Mouse (Mus musculus) lung, embryonic 16.5 days (tissue): ENCODE results near the gene Add2. TPM values are rescaled to one million over a fixed set of nuclear protein-coding genes. Genes with fewer than 3 reads are reported as not detected.
"Not testable (repeated sequence)": the region's sequence is repeated elsewhere in the genome, so short reads cannot be mapped to it uniquely, and the experiment has no call there.

Experiments
- ATAC-seq: fragments of 200-750 bp; cut with Nextera tagmentation; 2 replicates; pipeline ENCODE4 v1.8.0; 2017; ENCODE audit warnings: low read depth, mild to moderate bottlenecking, moderate library complexity
- H3K27ac ChIP-seq: fragments of 300-500 bp; sonication (generic); 2 replicates; pipeline ENCODE4 v1.5.1; 2014; ENCODE audit warnings: mild to moderate bottlenecking, control low read depth, low read length
- H3K27me3 ChIP-seq: fragments of 300-500 bp; sonication (generic); 2 replicates; pipeline ENCODE4 v1.6.1; 2014; ENCODE audit warnings: low read depth, low read length, mixed read lengths; ENCODE audit not compliant: control insufficient read depth, insufficient read depth
- H3K36me3 ChIP-seq: fragments of 300-500 bp; sonication (generic); 2 replicates; pipeline ENCODE4 v1.6.1; 2014; ENCODE audit warnings: low read length; ENCODE audit not compliant: control insufficient read depth, insufficient read depth
- H3K4me1 ChIP-seq: fragments of 300-500 bp; sonication (generic); replicated peaks from 2 replicates; pipeline ENCODE4 v1.6.1; 2014; ENCODE audit warnings: low read length, mixed read lengths; ENCODE audit not compliant: control insufficient read depth, insufficient read depth
- H3K4me2 ChIP-seq: fragments of 300-500 bp; sonication (generic); 2 replicates; pipeline ENCODE4 v1.6.1; 2014; ENCODE audit warnings: low read depth, low read length, control low read depth
- H3K4me3 ChIP-seq: fragments of 300-500 bp; sonication (generic); 2 replicates; pipeline ENCODE4 v1.5.1; 2014; ENCODE audit warnings: mild to moderate bottlenecking, low read length, control low read depth
- H3K9ac ChIP-seq: fragments of 300-500 bp; sonication (generic); 2 replicates; pipeline ENCODE4 v1.6.1; 2014; ENCODE audit warnings: low read length, control low read depth
- H3K9me3 ChIP-seq: fragments of 300-500 bp; sonication (generic); 2 replicates; pipeline ENCODE4 v1.6.1; 2016; ENCODE audit warnings: low read length; ENCODE audit not compliant: control insufficient read depth
- WGBS: fragments of 180-500 bp; shearing (Covaris S2); extraction: QIAGEN DNeasy Blood & Tissue Kit; methylation state at CpG from one replicate; pipeline ENCODE4 v1.1.7; 2014; 5-methylcytosine and 5-hydroxymethylcytosine counted together
- polyA plus RNA-seq: library from polyadenylated mRNA; unstranded; fragments of >200 nt; fragmentation: Nextera tagmentation; extraction: Ambion mirVana; gene quantifications from 2 replicates; pipeline ENCODE4 v1.2.1, GENCODE M21; 2015

Add2 gene
- 3.3 and 3.4 TPM in 2 replicates for polyA plus RNA-seq

- Histone ChIP-seq H3K4me1 (0 out of 2 replicates have a peak, but pooled peaks cover 2% of the 10 kb centered on the region), H3K27ac (no peak within 1 kb of the TSS), H3K4me2 (peak within 1 kb of the TSS; percentile 92), H3K4me3 (peak within 1 kb of the TSS; percentile 54), H3K36me3 (no peaks in the 10 kb centered on the region), H3K27me3 (peaks cover 18% of the 10 kb centered on the region), H3K9ac (peak within 1 kb of the TSS; percentile 61), H3K9me3 (no peaks in the 10 kb centered on the region)
- 1% methylated on average over 56 of the region's 56 CpGs for WGBS
- peak; percentile 50; the same call in 1 of the 2 replicates for ATAC-seq
Observed at GRCm38 (mm10) chr6:86028601-86029322, at the start of gene Add2. Gene Add2 (plus strand): TSS chr6:86028681.

GRCm38 (mm10) chr6:85978736-85979135, 49.7 kb upstream of the Add2 start:
- WGBS = 72% methylated on average over 4 of the region's 4 CpGs
- not testable (repeated sequence) for H3K4me1 ChIP-seq, H3K4me3 ChIP-seq, H3K27ac ChIP-seq, H3K4me2 ChIP-seq, H3K9me3 ChIP-seq, H3K27me3 ChIP-seq, ATAC-seq, H3K9ac ChIP-seq, H3K36me3 ChIP-seq

GRCm38 (mm10) chr6:85984351-85984750, 44.1 kb upstream of the Add2 start:
- Histone ChIP-seq H3K4me2 (no peak overlapping the region), H3K27me3 (no peaks in the 10 kb centered on the region), H3K4me3 (no peak overlapping the region), H3K36me3 (no peaks in the 10 kb centered on the region), H3K9ac (no peak overlapping the region), H3K4me1 (no peaks in the 10 kb centered on the region), H3K27ac (no peak overlapping the region), H3K9me3 (no peaks in the 10 kb centered on the region)
- WGBS = 79% methylated on average over 8 of the region's 8 CpGs
- no peak for ATAC-seq

- not testable (repeated sequence) for H3K27ac ChIP-seq, H3K9ac ChIP-seq, H3K4me2 ChIP-seq, ATAC-seq, H3K36me3 ChIP-seq, H3K4me3 ChIP-seq, H3K4me1 ChIP-seq, H3K27me3 ChIP-seq, H3K9me3 ChIP-seq
- 70% methylated on average over 5 of the region's 5 CpGs for WGBS
Observed at GRCm38 (mm10) chr6:85989570-85989969, 38.9 kb upstream of the Add2 start.

- H3K4me1 ChIP-seq, H3K27me3 ChIP-seq, H3K9me3 ChIP-seq, H3K9ac ChIP-seq, H3K4me3 ChIP-seq, H3K4me2 ChIP-seq, H3K36me3 ChIP-seq, H3K27ac ChIP-seq: not testable (repeated sequence)
- 52% methylated on average over 5 of the region's 5 CpGs for WGBS
- peak; percentile 57; the same call in 1 of the 2 replicates for ATAC-seq
Observed at GRCm38 (mm10) chr6:85990774-85991173, 37.7 kb upstream of the Add2 start.

- no peak overlapping the region for H3K4me3 ChIP-seq
- 69% methylated on average over 18 of the region's 18 CpGs for WGBS
Observed at GRCm38 (mm10) chr6:86003405-86003925, 25.0 kb upstream of the Add2 start.

GRCm38 (mm10) chr6:86004271-86005148, 24.0 kb upstream of the Add2 start:
- Histone ChIP-seq H3K9ac (no peak overlapping the region), H3K4me3 (peak overlapping the region; percentile 15; the same call in 1 of the 2 replicates), H3K9me3 (no peaks in the 10 kb centered on the region), H3K36me3 (no peaks in the 10 kb centered on the region), H3K27me3 (no peaks in the 10 kb centered on the region), H3K4me1 (no peaks in the 10 kb centered on the region), H3K4me2 (peak overlapping the region; percentile 47), H3K27ac (no peak overlapping the region)
- 9% methylated on average over 18 of the region's 18 CpGs for WGBS
- peak; percentile 93 for ATAC-seq

More at GRCm38 (mm10) chr6:86003405-86003925, 25.0 kb upstream of the Add2 start:
- H3K4me2 ChIP-seq = no peak overlapping the region
- H3K4me1 ChIP-seq = no peaks in the 10 kb centered on the region
- no peaks in the 10 kb centered on the region for H3K9me3 ChIP-seq
- no peak for ATAC-seq
- no peaks in the 10 kb centered on the region for H3K36me3 ChIP-seq
- H3K27ac ChIP-seq = no peak overlapping the region
- no peaks in the 10 kb centered on the region for H3K27me3 ChIP-seq
- H3K9ac ChIP-seq = no peak overlapping the region

DNA sequence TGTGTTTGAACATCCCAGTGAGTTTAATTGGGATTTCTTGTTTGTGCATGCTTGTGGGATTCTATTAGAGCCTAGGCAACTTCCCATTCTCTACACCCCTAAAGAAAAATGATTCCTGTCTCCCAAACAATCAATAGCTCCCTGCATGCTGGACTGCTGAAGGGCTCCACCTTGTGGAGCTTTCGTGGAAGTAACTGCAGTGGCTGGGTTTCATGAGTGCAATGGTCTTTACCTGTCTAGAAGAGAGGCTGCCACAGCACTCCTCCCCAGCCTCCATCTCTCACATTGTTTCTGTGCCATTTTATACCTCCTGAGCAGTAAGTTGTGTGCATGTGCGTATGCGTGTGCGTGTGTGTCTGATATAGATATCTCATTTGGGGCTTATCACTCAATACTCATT, 18.5 kb upstream of the Add2 start:
- H3K9me3 ChIP-seq = no peaks in the 10 kb centered on the region
- no peaks in the 10 kb centered on the region for H3K4me1 ChIP-seq
- H3K4me3 ChIP-seq = no peak overlapping the region
- WGBS = 34% methylated on average over 4 of the region's 4 CpGs
- H3K27ac ChIP-seq = no peak overlapping the region
- H3K4me2 ChIP-seq = no peak overlapping the region
- no peak overlapping the region for H3K9ac ChIP-seq
- H3K27me3 ChIP-seq = no peaks in the 10 kb centered on the region
- H3K36me3 ChIP-seq = no peaks in the 10 kb centered on the region
- no peak for ATAC-seq

GRCm38 (mm10) chr6:86014812-86015211, 13.7 kb upstream of the Add2 start:
- ATAC-seq = peak; percentile 33; the same call in 1 of the 2 replicates
- H3K27me3 ChIP-seq, H3K4me3 ChIP-seq, H3K9me3 ChIP-seq, H3K9ac ChIP-seq, H3K4me2 ChIP-seq, H3K27ac ChIP-seq, H3K36me3 ChIP-seq, H3K4me1 ChIP-seq: not testable (repeated sequence)
- WGBS = 58% methylated on average over 5 of the region's 5 CpGs
